Mouse (Mus musculus): ENCODE results near the gene Mybphl. TPM values are rescaled to one million over a fixed set of nuclear protein-coding genes. Genes with fewer than 3 reads are reported as not detected.

Mybphl gene
- polyA plus RNA-seq, 1 experiment from 2014 or later: not detected

DNA sequence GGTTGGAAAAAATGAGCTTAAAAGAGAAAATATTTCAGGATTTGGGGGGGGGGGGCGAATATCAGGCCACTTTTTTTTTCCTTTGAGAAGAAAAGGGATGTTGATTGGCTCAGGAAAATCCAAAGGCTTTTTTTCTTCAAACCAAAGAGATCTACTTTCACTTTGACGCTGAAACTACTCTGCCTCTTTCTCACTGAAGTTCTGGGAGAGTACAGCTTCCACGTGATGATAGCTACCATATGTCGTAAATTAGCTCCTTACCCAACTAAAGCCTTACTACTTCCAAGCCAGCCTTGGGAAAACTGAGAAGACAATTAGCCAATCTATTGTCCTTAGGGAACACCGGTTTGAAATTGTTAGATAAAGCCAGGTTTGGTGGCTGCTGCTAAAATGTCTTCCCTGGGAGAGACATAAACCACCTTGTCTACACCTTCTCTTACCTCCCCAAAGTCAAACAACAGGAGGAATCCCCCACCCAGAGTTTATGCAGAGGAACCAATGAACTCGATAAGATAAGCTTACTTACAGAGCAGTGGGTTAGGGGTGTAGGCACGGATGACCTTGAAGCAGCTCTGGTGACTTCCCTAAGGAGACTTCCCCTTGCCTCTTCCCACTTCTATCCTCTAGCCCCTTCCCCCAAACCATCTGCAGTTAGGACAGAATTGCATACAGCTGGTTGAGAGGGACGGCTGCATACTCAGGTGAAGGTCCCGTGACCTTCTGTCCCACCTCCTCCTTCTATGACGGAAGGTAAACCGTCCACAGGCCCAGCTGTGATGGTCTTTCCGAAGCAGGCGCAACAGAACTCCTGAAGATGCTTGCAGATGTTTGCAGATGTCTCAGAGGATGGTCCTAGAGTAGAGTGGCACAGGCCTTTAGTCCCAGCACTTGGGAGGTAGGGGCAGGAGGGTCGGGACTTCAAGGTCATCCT is 17.5 kb downstream of the Mybphl start:
- Histone ChIP-seq H3K9ac (ENCODE audit: low read length) (no peak overlapping the region), H3K4me2 (no peak overlapping the region), H3K27ac (ENCODE audit: low read depth, low read length) (no peak overlapping the region), H3K9me3 (ENCODE audit: control insufficient read depth, low read length) (no peaks in the 10 kb centered on the region), H3K4me1 (ENCODE audit: control insufficient read depth, insufficient read depth, low read length) (peaks cover 19% of the 10 kb centered on the region), H3K36me3 (ENCODE audit: control insufficient read depth, insufficient read depth, low read length) (no peaks in the 10 kb centered on the region), H3K4me3 (ENCODE audit: low read depth, low read length) (peak overlapping the region; percentile 54; the same call in 1 of the 2 replicates), H3K27me3 (ENCODE audit: control insufficient read depth, insufficient read depth, low read length) (no peaks in the 10 kb centered on the region)
- no peak for ATAC-seq (ENCODE audit: low FRiP score)
- no peak for DNase-seq (ENCODE audit: low spot score, missing footprints)
- 83% methylated on average over 14 of the region's 14 CpGs for WGBS

- Histone ChIP-seq H3K27me3 (ENCODE audit: control insufficient read depth, insufficient read depth, low read length) (no peaks in the 10 kb centered on the region), H3K9ac (ENCODE audit: low read length) (peak within 1 kb of the TSS; percentile 71), H3K36me3 (ENCODE audit: control insufficient read depth, insufficient read depth, low read length) (no peaks in the 10 kb centered on the region), H3K27ac (ENCODE audit: low read depth, low read length) (peak within 1 kb of the TSS; percentile 71), H3K9me3 (ENCODE audit: control insufficient read depth, low read length) (no peaks in the 10 kb centered on the region), H3K4me2 (peak within 1 kb of the TSS; percentile 82), H3K4me1 (ENCODE audit: control insufficient read depth, insufficient read depth, low read length) (peaks cover 19% of the 10 kb centered on the region), H3K4me3 (ENCODE audit: low read depth, low read length) (peak within 1 kb of the TSS; percentile 54)
- peak; percentile 92 for ATAC-seq (ENCODE audit: low FRiP score)
- 1% methylated on average over 44 of the region's 44 CpGs for WGBS
- peak; percentile 98 for DNase-seq (ENCODE audit: low spot score, missing footprints)
Observed at GRCm38 (mm10) chr3:108383485-108384354, 19.0 kb downstream of the Mybphl start, which contains the start of gene Psrc1. Psrc1 (plus strand) TSS chr3:108383839.

DNA sequence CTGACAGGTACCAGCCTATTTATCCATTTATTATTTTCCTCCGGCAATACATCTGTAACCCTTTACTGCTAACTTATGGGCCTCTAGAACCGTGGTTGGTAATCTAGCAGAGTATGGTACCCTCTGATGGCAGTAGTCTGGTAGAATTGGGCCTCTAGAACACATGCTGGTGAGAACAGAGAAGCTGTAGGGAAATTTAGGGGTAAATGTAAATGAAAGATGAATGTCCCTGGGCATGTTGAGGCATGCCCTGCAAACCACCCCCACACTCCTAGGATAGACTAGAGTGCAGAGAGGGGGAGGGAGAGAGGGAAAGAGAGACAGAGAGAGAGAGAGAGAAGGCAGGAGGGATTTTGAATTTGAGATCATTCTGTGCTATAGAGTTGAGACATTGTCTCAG is 19.7 kb downstream of the Mybphl start:
- DNase-seq (ENCODE audit: low spot score, missing footprints) (no peak), ATAC-seq (ENCODE audit: low FRiP score) (no peak)
- H3K4me3 ChIP-seq (ENCODE audit: low read depth, low read length): peak overlapping the region; percentile 54
- no peaks in the 10 kb centered on the region for H3K27me3 ChIP-seq (ENCODE audit: control insufficient read depth, insufficient read depth, low read length)
- no peaks in the 10 kb centered on the region for H3K9me3 ChIP-seq (ENCODE audit: control insufficient read depth, low read length)
- no peak overlapping the region for H3K27ac ChIP-seq (ENCODE audit: low read depth, low read length)
- no peaks in the 10 kb centered on the region for H3K36me3 ChIP-seq (ENCODE audit: control insufficient read depth, insufficient read depth, low read length)
- H3K4me1 ChIP-seq (ENCODE audit: control insufficient read depth, insufficient read depth, low read length): peaks cover 19% of the 10 kb centered on the region
- peak overlapping the region; percentile 82 for H3K4me2 ChIP-seq
- peak overlapping the region; percentile 71 for H3K9ac ChIP-seq (ENCODE audit: low read length)
- WGBS: 51% methylated on average over 2 of the region's 2 CpGs

GRCm38 (mm10) chr3:108386186-108386585 is 21.5 kb downstream of the Mybphl start:
- H3K27me3 ChIP-seq (ENCODE audit: control insufficient read depth, insufficient read depth, low read length): no peaks in the 10 kb centered on the region
- no peaks in the 10 kb centered on the region for H3K36me3 ChIP-seq (ENCODE audit: control insufficient read depth, insufficient read depth, low read length)
- H3K27ac ChIP-seq (ENCODE audit: low read depth, low read length): no peak overlapping the region
- no peak overlapping the region for H3K4me3 ChIP-seq (ENCODE audit: low read depth, low read length)
- peaks cover 19% of the 10 kb centered on the region for H3K4me1 ChIP-seq (ENCODE audit: control insufficient read depth, insufficient read depth, low read length)
- no peak overlapping the region for H3K9ac ChIP-seq (ENCODE audit: low read length)
- no peaks in the 10 kb centered on the region for H3K9me3 ChIP-seq (ENCODE audit: control insufficient read depth, low read length)
- no peak overlapping the region for H3K4me2 ChIP-seq
- no peak for DNase-seq (ENCODE audit: low spot score, missing footprints)
- no peak for ATAC-seq (ENCODE audit: low FRiP score)
- 95% methylated on average over 10 of the region's 10 CpGs for WGBS

GRCm38 (mm10) chr3:108389111-108389545 is 24.4 kb downstream of the Mybphl start:
- WGBS: under 1% methylated on average over 5 of the region's 5 CpGs
- Histone ChIP-seq H3K9ac (ENCODE audit: low read length) (no peak overlapping the region), H3K36me3 (ENCODE audit: control insufficient read depth, insufficient read depth, low read length) (peaks cover 5% of the 10 kb centered on the region; the same call in 1 of the 2 replicates), H3K27ac (ENCODE audit: low read depth, low read length) (no peak overlapping the region), H3K27me3 (ENCODE audit: control insufficient read depth, insufficient read depth, low read length) (no peaks in the 10 kb centered on the region), H3K4me1 (ENCODE audit: control insufficient read depth, insufficient read depth, low read length) (peaks cover 20% of the 10 kb centered on the region), H3K4me2 (no peak overlapping the region), H3K9me3 (ENCODE audit: control insufficient read depth, low read length) (no peaks in the 10 kb centered on the region), H3K4me3 (ENCODE audit: low read depth, low read length) (no peak overlapping the region)
- peak; percentile 77 for ATAC-seq (ENCODE audit: low FRiP score)
- DNase-seq (ENCODE audit: low spot score, missing footprints): peak; percentile 100

GRCm38 (mm10) chr3:108392299-108392698 is 27.6 kb downstream of the Mybphl start:
- peaks cover 27% of the 10 kb centered on the region for H3K36me3 ChIP-seq (ENCODE audit: control insufficient read depth, insufficient read depth, low read length)

GRCm38 (mm10) chr3:108392793-108393192 is 28.1 kb downstream of the Mybphl start:
- H3K9me3 ChIP-seq (ENCODE audit: control insufficient read depth, low read length): no peaks in the 10 kb centered on the region
- ATAC-seq (ENCODE audit: low FRiP score) (no peak), DNase-seq (ENCODE audit: low spot score, missing footprints) (peak; percentile 87)
- no peaks in the 10 kb centered on the region for H3K27me3 ChIP-seq (ENCODE audit: control insufficient read depth, insufficient read depth, low read length)
- H3K4me1 ChIP-seq (ENCODE audit: control insufficient read depth, insufficient read depth, low read length): peaks cover 10% of the 10 kb centered on the region
- H3K27ac ChIP-seq (ENCODE audit: low read depth, low read length): no peak overlapping the region; the same call in 1 of the 2 replicates
- peaks cover 30% of the 10 kb centered on the region for H3K36me3 ChIP-seq (ENCODE audit: control insufficient read depth, insufficient read depth, low read length)
- H3K4me3 ChIP-seq (ENCODE audit: low read depth, low read length): no peak overlapping the region
- H3K9ac ChIP-seq (ENCODE audit: low read length): 0 out of 2 replicates have a peak overlapping the region, but pooled peaks have one; percentile 12
- WGBS: 35% methylated on average over 15 of the region's 15 CpGs
- no peak overlapping the region for H3K4me2 ChIP-seq

More at GRCm38 (mm10) chr3:108392299-108392698, 27.6 kb downstream of the Mybphl start:
- Histone ChIP-seq H3K4me3 (ENCODE audit: low read depth, low read length) (no peak overlapping the region), H3K4me2 (no peak overlapping the region), H3K27me3 (ENCODE audit: control insufficient read depth, insufficient read depth, low read length) (no peaks in the 10 kb centered on the region), H3K9ac (ENCODE audit: low read length) (0 out of 2 replicates have a peak overlapping the region, but pooled peaks have one; percentile 12), H3K27ac (ENCODE audit: low read depth, low read length) (no peak overlapping the region; the same call in 1 of the 2 replicates), H3K9me3 (ENCODE audit: control insufficient read depth, low read length) (no peaks in the 10 kb centered on the region), H3K4me1 (ENCODE audit: control insufficient read depth, insufficient read depth, low read length) (peaks cover 10% of the 10 kb centered on the region)
- no peak for DNase-seq (ENCODE audit: low spot score, missing footprints)
- ATAC-seq (ENCODE audit: low FRiP score): no peak
- 15% methylated on average over 10 of the region's 10 CpGs for WGBS

DNA sequence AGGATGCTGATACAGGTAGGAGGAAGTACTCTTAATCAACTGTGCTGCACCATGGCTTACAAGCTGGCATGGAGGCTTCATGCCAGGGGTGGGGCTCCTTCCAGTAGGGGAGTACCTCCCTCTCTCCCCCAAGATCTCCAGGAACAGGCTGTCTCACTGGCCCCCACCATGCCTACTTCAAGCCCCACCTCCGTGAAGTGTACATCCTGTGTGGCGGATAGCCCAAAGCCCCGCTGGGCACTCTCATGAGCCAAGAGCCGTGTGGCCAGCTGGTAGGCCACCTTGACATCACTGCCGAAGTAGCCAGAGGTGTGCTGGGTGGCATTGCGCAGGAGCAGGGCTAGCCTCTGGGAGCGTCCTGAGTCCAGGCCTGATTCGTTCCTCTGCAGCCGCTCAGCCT is 33.6 kb downstream of the Mybphl start:
- H3K9ac ChIP-seq (ENCODE audit: low read length): no peak overlapping the region
- no peak overlapping the region for H3K27ac ChIP-seq (ENCODE audit: low read depth, low read length)
- H3K36me3 ChIP-seq (ENCODE audit: control insufficient read depth, insufficient read depth, low read length): peaks cover 59% of the 10 kb centered on the region
- no peaks in the 10 kb centered on the region for H3K4me1 ChIP-seq (ENCODE audit: control insufficient read depth, insufficient read depth, low read length)
- H3K9me3 ChIP-seq (ENCODE audit: control insufficient read depth, low read length): no peaks in the 10 kb centered on the region
- no peak for ATAC-seq (ENCODE audit: low FRiP score)
- no peak overlapping the region for H3K4me3 ChIP-seq (ENCODE audit: low read depth, low read length)
- H3K4me2 ChIP-seq: no peak overlapping the region
- no peaks in the 10 kb centered on the region for H3K27me3 ChIP-seq (ENCODE audit: control insufficient read depth, insufficient read depth, low read length)
- DNase-seq (ENCODE audit: low spot score, missing footprints): no peak
- 94% methylated on average over 9 of the region's 9 CpGs for WGBS
